Mouse (Mus musculus): ENCODE results near the gene Pola2. TPM values are rescaled to one million over a fixed set of nuclear protein-coding genes. Genes with fewer than 3 reads are reported as not detected.

Pola2 gene
- polyA plus RNA-seq (2015; fragmentation: Nextera tagmentation; extraction: Ambion mirVana): 35.8 and 48.9 TPM in 2 replicates

DNA sequence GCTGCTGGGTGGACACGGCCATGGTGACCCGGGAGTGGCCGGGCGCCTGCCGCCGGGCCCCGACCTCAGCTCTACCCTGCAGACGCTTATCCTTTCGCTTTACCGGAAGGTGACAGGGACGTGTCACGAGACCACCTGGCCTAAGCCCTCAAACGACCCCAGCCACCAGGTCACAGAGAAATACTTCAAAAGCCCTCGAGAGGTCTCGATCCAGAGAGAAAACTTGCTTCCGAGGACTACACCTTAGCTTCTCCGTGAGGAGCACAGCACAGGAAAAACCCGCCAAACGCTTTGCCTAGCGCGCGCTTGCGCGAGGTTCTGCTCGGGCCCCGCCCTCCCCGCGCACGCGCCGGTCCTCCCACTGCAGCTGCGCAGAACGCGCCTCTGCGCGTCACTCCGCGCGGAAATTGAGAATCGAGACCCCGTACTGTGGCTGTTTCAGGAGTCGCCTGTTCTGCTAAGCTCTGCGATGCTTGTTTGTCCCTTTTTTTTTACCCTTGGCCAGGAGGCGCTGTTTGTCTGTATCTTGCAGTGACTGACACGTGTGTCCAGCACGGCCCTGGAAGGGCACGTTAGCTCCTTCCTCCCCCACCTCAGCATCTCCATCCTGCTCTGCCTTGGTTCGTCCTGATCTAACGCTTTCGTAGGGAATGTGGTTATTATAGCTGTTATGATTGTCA is at the start of gene Pola2:
Gene Pola2, minus strand, starts transcription at position 320 of the 680 bp plus-strand sequence.
- WGBS: 0% methylated on average over 50 of the region's 50 CpGs
- no peaks in the 10 kb centered on the region for H3K27me3 ChIP-seq
- H3K9me3 ChIP-seq (replicated peaks): no peaks in the 10 kb centered on the region
- H3K36me3 ChIP-seq: peaks cover 9% of the 10 kb centered on the region; the same call in 1 of the 2 replicates
- peak within 1 kb of the TSS; percentile 91 for H3K4me2 ChIP-seq
- peaks cover 28% of the 10 kb centered on the region for H3K4me1 ChIP-seq (replicated peaks)
- peak within 1 kb of the TSS; percentile 79 for H3K4me3 ChIP-seq
- peak within 1 kb of the TSS; percentile 76 for H3K27ac ChIP-seq
- peak within 1 kb of the TSS; percentile 84 for H3K9ac ChIP-seq
- ATAC-seq (replicated peaks; ENCODE audit: insufficient number of reproducible peaks, insufficient read depth, low FRiP score, low read depth): peak; percentile 79

DNA sequence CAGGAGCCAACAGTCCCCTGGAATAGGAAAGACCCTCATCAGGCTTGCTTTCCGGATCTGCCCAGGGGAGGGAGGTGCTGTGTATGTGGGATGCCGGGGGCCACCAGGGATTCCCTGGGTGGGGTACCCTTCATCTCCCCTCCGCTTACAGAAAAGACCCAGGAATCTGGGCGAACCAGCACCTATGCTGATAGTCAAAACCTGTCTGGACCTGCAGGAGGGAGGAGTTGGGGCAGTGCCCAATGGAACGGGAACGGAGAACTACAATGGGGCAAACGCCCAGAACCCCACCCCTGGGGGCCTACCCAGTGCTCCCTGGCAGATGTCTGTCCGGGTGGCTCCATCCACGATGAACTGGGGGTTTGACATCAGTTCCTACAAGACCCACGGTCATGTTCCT is 49.7 kb upstream of the Pola2 start:
- H3K4me2 ChIP-seq: no peak overlapping the region
- H3K27ac ChIP-seq: no peak overlapping the region
- H3K4me1 ChIP-seq (replicated peaks): peaks cover 19% of the 10 kb centered on the region
- ATAC-seq (replicated peaks; ENCODE audit: insufficient number of reproducible peaks, insufficient read depth, low FRiP score, low read depth): no peak
- 92% methylated on average over 10 of the region's 10 CpGs for WGBS
- H3K27me3 ChIP-seq: 0 out of 2 replicates have a peak, but pooled peaks cover 4% of the 10 kb centered on the region
- 0 out of 2 replicates have a peak overlapping the region, but pooled peaks have one; percentile 70 for H3K4me3 ChIP-seq
- no peaks in the 10 kb centered on the region for H3K9me3 ChIP-seq (replicated peaks)
- H3K36me3 ChIP-seq: no peaks in the 10 kb centered on the region
- H3K9ac ChIP-seq: no peak overlapping the region

DNA sequence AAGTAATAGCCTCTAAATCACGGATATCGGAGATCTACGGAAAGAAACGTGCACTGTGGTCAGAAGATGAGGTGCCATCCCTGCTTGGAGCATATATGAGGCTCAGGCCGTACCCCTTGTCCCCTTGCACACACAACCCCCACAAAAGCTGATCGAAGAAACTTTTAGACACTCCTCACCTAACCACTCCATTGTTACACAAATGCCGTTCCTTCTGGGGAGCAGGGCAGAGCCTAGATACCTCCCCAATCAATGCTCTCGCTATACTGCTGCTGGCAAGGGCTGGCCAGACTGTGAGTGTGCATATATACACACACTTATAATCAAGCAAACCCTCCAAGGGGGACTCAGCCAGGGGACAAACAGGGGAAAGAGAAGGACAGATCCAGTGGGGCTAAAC is 45.1 kb upstream of the Pola2 start:
- no peak overlapping the region for H3K9ac ChIP-seq
- ATAC-seq (replicated peaks; ENCODE audit: insufficient number of reproducible peaks, insufficient read depth, low FRiP score, low read depth): no peak
- no peak overlapping the region for H3K4me3 ChIP-seq
- 0 out of 2 replicates have a peak, but pooled peaks cover 4% of the 10 kb centered on the region for H3K27me3 ChIP-seq
- H3K4me1 ChIP-seq (replicated peaks): no peaks in the 10 kb centered on the region
- 78% methylated on average over 8 of the region's 8 CpGs for WGBS
- no peak overlapping the region for H3K4me2 ChIP-seq
- H3K9me3 ChIP-seq (replicated peaks): no peaks in the 10 kb centered on the region
- H3K36me3 ChIP-seq: no peaks in the 10 kb centered on the region
- H3K27ac ChIP-seq: no peak overlapping the region

DNA sequence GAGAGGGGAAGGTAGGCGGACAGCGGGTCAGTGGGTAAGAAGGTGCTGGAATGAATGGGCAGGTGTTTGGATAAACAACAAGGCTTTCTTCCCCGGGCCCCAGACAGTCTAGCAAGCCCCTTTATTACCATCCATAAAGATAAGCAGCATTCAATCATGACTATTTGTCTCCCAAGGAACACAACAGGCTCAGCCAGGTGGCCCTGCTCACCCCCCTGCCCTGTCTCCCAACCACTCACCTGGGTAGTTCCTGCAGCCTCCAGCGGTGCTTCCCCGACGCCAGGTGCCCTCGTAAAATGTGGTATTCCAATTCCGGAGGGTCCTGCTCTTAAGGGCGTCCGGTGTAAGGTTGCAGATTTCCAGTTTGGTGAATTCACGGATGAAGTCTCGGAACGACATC is 43.0 kb upstream of the Pola2 start:
- Histone ChIP-seq H3K4me1 (replicated peaks) (no peaks in the 10 kb centered on the region), H3K27ac (no peak overlapping the region), H3K9ac (no peak overlapping the region), H3K4me3 (no peak overlapping the region), H3K4me2 (no peak overlapping the region), H3K27me3 (no peaks in the 10 kb centered on the region), H3K9me3 (replicated peaks) (no peaks in the 10 kb centered on the region), H3K36me3 (no peaks in the 10 kb centered on the region)
- no peak for ATAC-seq (replicated peaks; ENCODE audit: insufficient number of reproducible peaks, insufficient read depth, low FRiP score, low read depth)
- WGBS: 81% methylated on average over 13 of the region's 13 CpGs

DNA sequence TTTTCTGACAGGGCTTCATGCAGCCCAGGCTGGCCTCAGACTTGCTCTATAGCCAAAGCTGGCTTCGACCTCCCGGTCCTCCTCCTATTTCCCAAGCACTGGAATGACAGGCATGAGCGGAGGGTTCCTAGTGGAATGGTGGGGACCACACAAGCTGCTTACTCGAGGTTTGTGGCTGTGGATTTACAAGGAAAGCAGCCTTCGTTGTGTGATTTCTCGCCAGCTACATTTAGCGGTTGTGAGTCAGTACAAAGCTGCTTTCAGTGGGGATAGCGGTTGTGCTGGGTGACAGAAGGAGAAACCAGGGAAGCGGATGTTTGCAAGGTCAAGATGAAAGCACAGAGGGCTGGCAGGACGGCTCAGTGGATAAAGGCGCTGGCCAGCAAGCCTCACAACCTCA is 41.5 kb upstream of the Pola2 start:
- H3K27ac ChIP-seq: no peak overlapping the region
- no peaks in the 10 kb centered on the region for H3K36me3 ChIP-seq
- H3K4me1 ChIP-seq (replicated peaks): no peaks in the 10 kb centered on the region
- WGBS: 68% methylated on average over 11 of the region's 11 CpGs
- H3K4me2 ChIP-seq: no peak overlapping the region
- no peaks in the 10 kb centered on the region for H3K9me3 ChIP-seq (replicated peaks)
- no peaks in the 10 kb centered on the region for H3K27me3 ChIP-seq
- no peak for ATAC-seq (replicated peaks; ENCODE audit: insufficient number of reproducible peaks, insufficient read depth, low FRiP score, low read depth)
- H3K4me3 ChIP-seq: no peak overlapping the region
- no peak overlapping the region for H3K9ac ChIP-seq

DNA sequence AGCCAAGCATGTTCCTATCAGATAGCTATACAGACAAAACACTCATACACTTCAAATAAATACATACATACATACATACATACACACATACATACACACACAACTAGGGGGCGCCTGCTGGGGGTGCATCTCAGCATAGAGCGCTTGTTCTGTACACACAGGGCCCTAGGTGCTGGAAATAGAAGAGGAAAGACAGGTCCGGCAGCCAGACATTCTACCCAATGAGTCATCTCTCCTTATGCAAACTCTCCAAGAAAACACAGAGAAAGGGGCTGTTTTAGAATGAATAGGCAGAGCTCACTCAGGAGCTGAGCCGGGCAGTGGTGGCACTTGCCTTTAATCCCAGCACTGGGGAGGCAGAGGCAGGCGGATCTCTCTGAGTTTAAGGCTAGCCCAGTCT is 36.0 kb upstream of the Pola2 start:
- H3K27me3 ChIP-seq: no peaks in the 10 kb centered on the region
- H3K36me3 ChIP-seq: no peaks in the 10 kb centered on the region
- no peak overlapping the region for H3K27ac ChIP-seq
- H3K4me1 ChIP-seq (replicated peaks): no peaks in the 10 kb centered on the region
- WGBS: 74% methylated on average over 5 of the region's 5 CpGs
- H3K4me3 ChIP-seq: no peak overlapping the region
- ATAC-seq (replicated peaks; ENCODE audit: insufficient number of reproducible peaks, insufficient read depth, low FRiP score, low read depth): no peak
- H3K9me3 ChIP-seq (replicated peaks): no peaks in the 10 kb centered on the region
- H3K9ac ChIP-seq: no peak overlapping the region
- H3K4me2 ChIP-seq: no peak overlapping the region

DNA sequence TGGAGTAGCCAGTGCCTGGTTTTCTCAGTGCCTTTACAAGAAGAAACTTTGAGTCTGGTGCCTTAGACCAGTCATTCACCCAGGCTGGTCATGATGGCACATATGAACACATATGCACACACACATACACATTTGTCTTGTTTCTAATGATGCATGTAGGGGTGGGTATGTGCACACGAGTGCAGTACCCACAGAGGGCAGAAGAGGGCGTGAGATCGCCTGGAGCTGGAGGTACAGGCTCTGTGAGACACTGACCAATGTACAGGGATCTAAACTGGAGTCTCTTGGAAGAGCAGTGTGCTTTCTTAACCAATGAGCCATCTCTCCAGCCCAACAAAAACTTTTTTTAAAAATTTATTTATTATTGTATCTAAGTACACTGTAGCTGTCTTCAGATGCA is 34.2 kb upstream of the Pola2 start:
- Histone ChIP-seq H3K4me3 (no peak overlapping the region), H3K4me2 (no peak overlapping the region), H3K9ac (no peak overlapping the region), H3K27me3 (no peaks in the 10 kb centered on the region), H3K4me1 (replicated peaks) (no peaks in the 10 kb centered on the region), H3K36me3 (no peaks in the 10 kb centered on the region), H3K27ac (no peak overlapping the region), H3K9me3 (replicated peaks) (no peaks in the 10 kb centered on the region)
- 80% methylated on average over 3 of the region's 3 CpGs for WGBS
- no peak for ATAC-seq (replicated peaks; ENCODE audit: insufficient number of reproducible peaks, insufficient read depth, low FRiP score, low read depth)

DNA sequence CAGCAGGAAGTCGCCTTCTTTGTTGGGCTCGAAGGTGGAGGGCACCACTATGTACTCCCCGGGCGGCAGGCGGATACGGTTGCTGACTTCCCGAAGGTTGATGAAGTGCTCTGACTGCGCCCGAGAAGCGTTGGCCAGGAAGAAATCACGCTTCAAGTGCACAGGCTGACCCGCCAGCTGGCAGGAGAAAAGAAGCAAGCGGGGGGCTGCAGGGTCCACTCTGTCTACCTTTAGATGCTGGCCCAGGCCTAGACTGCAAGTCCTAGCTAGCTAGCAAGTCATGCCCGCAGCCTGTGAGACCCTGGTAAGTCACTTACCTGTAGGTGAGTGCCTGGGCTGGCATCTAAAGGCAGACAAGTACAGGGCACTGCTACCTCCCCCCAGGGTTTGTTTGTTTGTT is 30.7 kb upstream of the Pola2 start:
- Histone ChIP-seq H3K9me3 (replicated peaks) (no peaks in the 10 kb centered on the region), H3K9ac (no peak overlapping the region), H3K27me3 (no peaks in the 10 kb centered on the region), H3K4me1 (replicated peaks) (peaks cover 4% of the 10 kb centered on the region; the same call in 1 of the 2 replicates), H3K36me3 (no peaks in the 10 kb centered on the region), H3K27ac (no peak overlapping the region), H3K4me3 (no peak overlapping the region), H3K4me2 (no peak overlapping the region)
- WGBS: 78% methylated on average over 14 of the region's 14 CpGs
- ATAC-seq (replicated peaks; ENCODE audit: insufficient number of reproducible peaks, insufficient read depth, low FRiP score, low read depth): no peak

DNA sequence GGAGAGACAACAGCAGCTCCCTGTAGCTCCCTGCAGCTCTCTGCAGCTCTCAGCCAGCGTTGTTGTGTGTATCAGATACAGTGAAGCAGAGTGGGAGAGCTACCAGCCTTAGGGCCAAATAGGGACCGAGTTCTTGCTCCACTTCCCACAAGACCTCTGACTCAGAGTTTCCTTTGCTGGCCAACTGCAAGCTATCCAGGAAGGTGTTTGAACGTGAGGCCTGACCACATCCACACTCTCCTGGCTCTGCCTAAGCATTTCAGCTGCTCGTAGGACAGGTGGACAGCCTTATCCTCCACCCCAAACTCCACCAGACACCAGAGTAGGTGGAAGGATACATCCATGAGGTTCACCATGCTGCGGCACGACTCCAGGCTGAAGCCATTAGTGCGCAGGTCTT is 28.0 kb upstream of the Pola2 start:
- ATAC-seq (replicated peaks; ENCODE audit: insufficient number of reproducible peaks, insufficient read depth, low FRiP score, low read depth): no peak
- no peaks in the 10 kb centered on the region for H3K36me3 ChIP-seq
- H3K27ac ChIP-seq: no peak overlapping the region
- no peak overlapping the region for H3K4me3 ChIP-seq
- H3K4me2 ChIP-seq: no peak overlapping the region
- peaks cover 20% of the 10 kb centered on the region for H3K4me1 ChIP-seq (replicated peaks)
- no peaks in the 10 kb centered on the region for H3K27me3 ChIP-seq
- no peak overlapping the region for H3K9ac ChIP-seq
- 70% methylated on average over 7 of the region's 7 CpGs for WGBS
- H3K9me3 ChIP-seq (replicated peaks): no peaks in the 10 kb centered on the region

DNA sequence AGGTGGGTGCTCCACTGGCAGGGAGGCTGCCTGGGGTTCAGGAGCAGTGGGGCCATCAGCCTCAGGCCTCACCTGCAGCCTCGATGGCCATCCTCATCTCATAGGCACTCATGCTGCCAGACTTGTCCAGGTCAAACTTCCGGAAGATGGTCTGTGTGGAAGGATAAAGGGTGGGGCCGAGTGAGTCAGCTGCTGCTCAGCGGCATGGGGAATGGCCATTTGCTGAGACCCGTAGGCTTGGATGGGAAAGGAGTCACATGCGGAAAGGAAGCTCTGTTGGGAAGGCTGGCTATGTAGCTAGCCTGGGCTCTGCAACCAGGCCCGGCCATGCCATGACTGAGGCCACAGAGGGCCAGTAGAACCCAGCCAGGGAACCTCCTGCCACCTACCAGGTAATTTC is 27.5 kb upstream of the Pola2 start:
- H3K9me3 ChIP-seq (replicated peaks): no peaks in the 10 kb centered on the region
- peaks cover 20% of the 10 kb centered on the region for H3K4me1 ChIP-seq (replicated peaks)
- H3K9ac ChIP-seq: no peak overlapping the region
- H3K27ac ChIP-seq: no peak overlapping the region
- no peaks in the 10 kb centered on the region for H3K27me3 ChIP-seq
- H3K4me2 ChIP-seq: no peak overlapping the region
- 82% methylated on average over 7 of the region's 7 CpGs for WGBS
- H3K4me3 ChIP-seq: no peak overlapping the region
- H3K36me3 ChIP-seq: no peaks in the 10 kb centered on the region
- ATAC-seq (replicated peaks; ENCODE audit: insufficient number of reproducible peaks, insufficient read depth, low FRiP score, low read depth): no peak

DNA sequence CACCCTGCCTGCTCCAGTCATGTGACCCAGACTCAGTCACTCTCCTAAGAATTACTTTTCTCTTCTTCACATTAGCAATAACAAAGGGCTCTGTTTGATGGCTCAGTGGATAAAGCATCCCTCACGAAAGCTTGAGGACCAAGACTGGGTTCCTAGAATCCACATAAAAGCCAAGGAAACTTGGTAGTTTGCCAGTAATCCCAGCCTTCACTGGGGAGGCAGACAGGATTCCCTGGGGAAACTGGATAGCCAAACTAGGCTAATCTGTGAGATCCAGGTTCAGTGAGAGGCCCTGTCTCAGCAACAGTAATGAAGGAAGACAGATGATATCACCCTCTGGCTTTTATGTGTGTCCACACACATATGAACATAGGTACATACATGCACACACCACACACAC is 26.9 kb upstream of the Pola2 start:
- WGBS: 80% methylated on average over 1 of the region's 1 CpGs
- no peak for ATAC-seq (replicated peaks; ENCODE audit: insufficient number of reproducible peaks, insufficient read depth, low FRiP score, low read depth)
- Histone ChIP-seq H3K9ac (no peak overlapping the region), H3K9me3 (replicated peaks) (no peaks in the 10 kb centered on the region), H3K27me3 (no peaks in the 10 kb centered on the region), H3K4me2 (no peak overlapping the region), H3K4me3 (no peak overlapping the region), H3K27ac (no peak overlapping the region), H3K4me1 (replicated peaks) (peaks cover 20% of the 10 kb centered on the region), H3K36me3 (no peaks in the 10 kb centered on the region)

DNA sequence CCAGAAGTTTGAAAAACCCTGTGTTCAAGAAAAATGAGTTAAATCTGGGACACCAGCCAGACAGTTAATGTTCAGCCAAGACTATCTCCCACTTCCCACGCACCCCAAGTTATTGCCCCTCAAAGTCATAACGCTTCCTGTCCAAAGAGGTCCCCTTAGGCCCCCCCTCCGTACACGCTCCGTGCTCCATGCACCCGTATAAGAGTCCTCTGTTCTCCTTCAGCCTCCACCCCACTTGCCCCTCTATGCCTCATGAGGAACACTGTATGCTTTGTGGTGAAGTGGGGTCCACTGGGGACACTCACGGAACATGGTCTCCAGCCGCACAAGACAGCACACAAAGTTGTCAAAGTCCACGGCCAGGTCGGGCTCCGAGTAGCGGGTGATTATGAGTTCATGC is 26.0 kb upstream of the Pola2 start:
- Histone ChIP-seq H3K4me2 (no peak overlapping the region), H3K27me3 (no peaks in the 10 kb centered on the region), H3K27ac (no peak overlapping the region), H3K4me1 (replicated peaks) (peaks cover 20% of the 10 kb centered on the region), H3K9ac (no peak overlapping the region), H3K4me3 (no peak overlapping the region), H3K9me3 (replicated peaks) (no peaks in the 10 kb centered on the region), H3K36me3 (no peaks in the 10 kb centered on the region)
- WGBS: 79% methylated on average over 12 of the region's 12 CpGs
- no peak for ATAC-seq (replicated peaks; ENCODE audit: insufficient number of reproducible peaks, insufficient read depth, low FRiP score, low read depth)

All from heart, embryonic 15.5 days (tissue).